Comparison of ENCODE assay signal across 8 mouse cellular contexts in genomic region chr5:4193247-4193628, GRCm38 (mm10). TPM values are rescaled to one million over a fixed set of nuclear protein-coding genes. Genes with fewer than 3 reads are reported as not detected.
DNase-seq lines count a peak whose midpoint lies in the region; ATAC-seq and TF ChIP-seq lines count a peak whose summit lies in the region.

No protein-coding gene starts in this region.

- 0 out of 2 replicates have a peak, but pooled peaks cover 3% of the 10 kb centered on the region for H3K9me3 ChIP-seq in heart, postnatal 0 days (replicated peaks; ENCODE audit: control insufficient read depth, low read length)
- 0 out of 2 replicates have a peak, but pooled peaks cover 3% of the 10 kb centered on the region for H3K9me3 ChIP-seq in midbrain, embryonic 16.5 days (replicated peaks; ENCODE audit: control insufficient read depth, low read length, poor library complexity, severe bottlenecking)

- no peaks in the 10 kb centered on the region for H3K36me3 ChIP-seq in heart, postnatal 0 days (replicated peaks; ENCODE audit: control insufficient read depth, insufficient read depth, low read length)
- no peaks in the 10 kb centered on the region for H3K36me3 ChIP-seq in midbrain, embryonic 16.5 days (ENCODE audit: control insufficient read depth, insufficient read depth, low read length)

- H3K4me1 ChIP-seq in heart, postnatal 0 days (ENCODE audit: control insufficient read depth, insufficient read depth): peaks cover 8% of the 10 kb centered on the region
- H3K4me1 ChIP-seq in midbrain, embryonic 16.5 days (ENCODE audit: control insufficient read depth, insufficient read depth, low read length): peaks cover 10% of the 10 kb centered on the region

- no peak for ATAC-seq in heart, postnatal 0 days (ENCODE audit: insufficient read depth, low read depth)
- ATAC-seq in midbrain, embryonic 16.5 days: no peak

- H3K9ac ChIP-seq in heart, postnatal 0 days (replicated peaks; ENCODE audit: low read depth, low read length): no peak overlapping the region
- no peak overlapping the region; the same call in 1 of the 2 replicates for H3K9ac ChIP-seq in midbrain, embryonic 16.5 days (ENCODE audit: low read depth, low read length)

- H3K4me3 ChIP-seq in heart, postnatal 0 days (ENCODE audit: low read depth, low read length): peak overlapping the region; percentile 53
- H3K4me3 ChIP-seq in midbrain, embryonic 16.5 days (ENCODE audit: low read depth, low read length): peak overlapping the region; percentile 42; the same call in 1 of the 2 replicates

- H3K27me3 ChIP-seq in heart, postnatal 0 days (ENCODE audit: control insufficient read depth, insufficient read depth, low read length): no peaks in the 10 kb centered on the region
- no peaks in the 10 kb centered on the region for H3K27me3 ChIP-seq in midbrain, embryonic 16.5 days (ENCODE audit: control insufficient read depth, insufficient read depth, low read depth, low read length)

- peak overlapping the region; percentile 70 for H3K4me2 ChIP-seq in heart, postnatal 0 days (ENCODE audit: low read depth, low read length)
- H3K4me2 ChIP-seq in midbrain, embryonic 16.5 days (ENCODE audit: low read length): peak overlapping the region; percentile 67

- WGBS in heart, postnatal 0 days: 76% methylated on average over 5 of the region's 5 CpGs
- WGBS in midbrain, embryonic 16.5 days: 91% methylated on average over 5 of the region's 5 CpGs

- TF ChIP-seq CTCF in heart, postnatal 0 days (IDR thresholded peaks at IDR 0.05; ENCODE audit: low read depth): no peak

- H3K27ac ChIP-seq in heart, postnatal 0 days (ENCODE audit: low read depth): no peak overlapping the region
- H3K27ac ChIP-seq in midbrain, embryonic 16.5 days (ENCODE audit: low read length): no peak overlapping the region

- TF ChIP-seq EP300 in heart, postnatal 0 days (IDR thresholded peaks at IDR 0.05; ENCODE audit: low read depth): no peak

- no peak for DNase-seq in heart, postnatal 0 days (ENCODE audit: low spot score)
- DNase-seq in heart, adult 18-20 months: no peak
- DNase-seq in c-Kit-positive CD71-positive TER-119-positive erythroid progenitor cells, embryonic 14.5 days (ENCODE audit: low spot score): peak; percentile 8
- peak; percentile 16 for DNase-seq in induced T-regulatory cell, adult 2 months (ENCODE audit: low read depth)
- DNase-seq in layer of hippocampus, adult 11-12 months (ENCODE audit: low spot score): no peak
- DNase-seq in cerebellum, postnatal 10 days: no peak
- no peak for DNase-seq in urinary bladder, adult 18-20 months (ENCODE audit: low spot score in 2 of 2)

RNA-seq across cellular contexts. Expression of gene Mterf1b, which starts 1.1 kb away (rescaled TPM):
- total RNA-seq in heart, postnatal 0 days (2014; rRNA removed; ENCODE audit: low replicate concordance): 0.57 TPM in 1 of 2 replicates, not detected in the other
- polyA plus RNA-seq in heart, postnatal 0 days (2015; fragmentation: Nextera tagmentation; extraction: Ambion mirVana): 1.3 and 1.8 TPM in 2 replicates
- total RNA-seq in heart, adult 18-20 months (2021): 1 to 10 TPM; 2.1 to 3.3 TPM
- 2.5 and 3.3 TPM in 2 replicates for polyA plus RNA-seq in midbrain, embryonic 16.5 days (2015; fragmentation: Nextera tagmentation; extraction: Ambion mirVana)

Comparison
In these comparisons a context has a peak if more than half of its experiments do, and no peak if none do; other contexts are left out.
1. DNase-seq: peak in c-Kit-positive CD71-positive TER-119-positive erythroid progenitor cells, embryonic 14.5 days (single experiment) and induced T-regulatory cell, adult 2 months (single experiment); none in heart, postnatal 0 days (single experiment), heart, adult 18-20 months (0 of 2), layer of hippocampus, adult 11-12 months (single experiment), cerebellum, postnatal 10 days (0 of 2) and urinary bladder, adult 18-20 months (0 of 2).